Comparison of ENCODE assay signal across 1 mouse cellular context in genomic region chr14:30625856-30626726, GRCm38 (mm10).
TF ChIP-seq lines count a peak whose summit lies in the region.

TSS of gene Prkcd (minus strand) at chr14:30626210.

TF ChIP-seq in CH12.LX, 34 proteins besides CTCF, POLR2A, EP300 and RAD21 (continued from another document):
- TF ChIP-seq TBP (conservative IDR thresholded peaks at IDR 0.05; ENCODE audit: low read depth, low read length), result peak; percentile 17
- TF ChIP-seq ELF1 (IDR thresholded peaks at IDR 0.05; ENCODE audit: low read depth, low read length), result peak; percentile 91
- no peak for TF ChIP-seq ZKSCAN1 (IDR thresholded peaks at IDR 0.05; ENCODE audit: borderline replicate concordance, low read depth, low read length)
